Mouse (Mus musculus): ENCODE measurements around the gene Fam187a. TPM values are rescaled to one million over a fixed set of nuclear protein-coding genes. Genes with fewer than 3 reads are reported as not detected.

Fam187a gene
- polyA plus RNA-seq, 1 experiment from 2014 or later = not detected

DNA sequence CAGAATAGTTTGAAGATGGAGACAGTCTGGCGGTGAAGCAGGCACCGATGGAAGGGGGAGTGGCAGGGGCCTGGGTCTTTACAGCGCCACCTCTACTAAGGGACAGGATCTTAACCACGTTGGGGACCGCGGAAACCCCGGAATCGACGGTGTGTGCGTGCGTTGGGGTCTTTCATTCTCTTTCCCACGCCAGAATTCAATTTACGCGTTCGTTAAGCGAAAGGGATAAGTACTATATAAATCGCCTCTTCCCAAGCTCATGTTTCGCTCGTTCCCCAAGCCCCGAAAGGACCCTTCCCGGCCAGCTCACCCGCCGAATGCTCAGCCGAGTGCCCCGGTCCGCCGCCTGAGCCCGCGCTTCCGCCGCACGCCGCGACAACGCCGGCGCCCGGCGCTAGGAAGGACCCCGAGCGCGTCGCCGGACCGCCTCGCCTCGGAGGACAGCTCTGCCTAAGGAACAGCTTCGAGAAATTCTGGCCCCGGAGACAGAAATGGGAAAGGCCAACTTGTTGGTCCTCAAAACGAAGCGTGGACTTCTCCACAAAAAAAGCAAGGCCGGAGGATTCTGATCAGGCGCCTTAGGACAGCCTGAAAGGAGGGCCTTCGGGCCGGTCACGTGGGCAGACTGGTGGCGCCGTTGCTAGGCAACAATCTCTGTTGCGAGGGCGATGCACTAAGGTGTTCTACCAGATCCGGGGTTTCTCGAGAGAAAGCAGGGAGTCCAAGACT is 4.2 kb upstream of the Fam187a start, which contains the start of the genes Eftud2 and Ccdc103:
Gene Eftud2, minus strand, starts transcription at position 401 of the 729 bp plus-strand sequence.
Gene Ccdc103, plus strand, starts transcription at position 620 of the 729 bp plus-strand sequence.
- H3K4me3 ChIP-seq (ENCODE audit: inconsistent target) = peak within 1 kb of the TSS; percentile 99

DNA sequence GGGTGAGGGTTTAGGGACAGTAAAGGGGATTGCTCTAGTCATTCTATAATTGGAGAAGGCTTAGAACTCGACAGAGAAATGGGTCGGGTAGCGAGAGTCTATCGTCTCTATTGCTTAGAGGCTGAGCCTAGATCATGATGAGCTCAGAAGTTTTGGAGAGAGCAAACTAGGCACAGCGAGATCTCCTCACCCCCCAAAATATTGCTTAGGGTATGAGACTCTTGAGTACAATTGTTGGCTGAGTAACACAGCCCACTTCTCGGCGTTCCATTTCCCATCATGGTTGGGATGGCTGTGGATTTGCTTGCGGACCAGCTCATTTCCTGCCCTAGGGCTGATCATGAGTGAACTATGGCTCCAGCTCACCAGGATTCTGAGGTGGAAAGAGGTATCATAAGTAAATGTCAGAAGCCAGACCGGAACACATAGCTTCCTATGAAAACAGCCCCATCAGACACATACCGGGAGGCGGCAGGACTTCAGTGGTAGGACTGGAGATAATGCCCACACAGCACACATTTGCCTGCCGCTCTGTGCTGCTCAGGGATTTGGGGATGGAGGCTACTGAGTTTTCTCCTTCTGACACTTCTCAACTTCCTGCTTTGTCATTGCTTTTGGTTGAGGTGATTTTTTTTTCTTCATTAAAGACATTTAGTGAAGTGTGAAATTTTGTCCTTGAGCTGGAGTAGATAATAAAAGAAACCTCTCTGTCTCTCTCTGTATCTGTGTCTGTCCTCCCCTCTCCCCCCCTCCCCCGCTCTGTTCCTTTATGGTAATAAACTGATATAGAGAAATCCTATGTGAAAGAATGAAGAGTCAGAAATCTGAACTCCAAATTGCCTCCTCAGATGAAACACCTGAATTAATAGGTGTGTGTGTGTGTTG is 3.4 kb upstream of the Fam187a start:
- Histone ChIP-seq H3K4me3 (ENCODE audit: inconsistent target) (peak overlapping the region; percentile 36), H3K79me2 (ENCODE audit: inconsistent target) (peaks cover 24% of the 10 kb centered on the region), H3K27ac (peak overlapping the region; percentile 82), H3K36me3 (ENCODE audit: inconsistent target) (peaks cover 10% of the 10 kb centered on the region; the same call in 1 of the 2 replicates)
- WGBS (ENCODE audit: missing documents) = 17% methylated on average over 13 of the region's 13 CpGs

More for the DNA sequence above, 4.2 kb upstream of the Fam187a start, which contains the start of the genes Eftud2 and Ccdc103:
- Histone ChIP-seq H3K27ac (peak within 1 kb of the TSS; percentile 82), H3K36me3 (ENCODE audit: inconsistent target) (peaks cover 10% of the 10 kb centered on the region; the same call in 1 of the 2 replicates), H3K79me2 (ENCODE audit: inconsistent target) (peaks cover 24% of the 10 kb centered on the region)
- under 1% methylated on average over 62 of the region's 62 CpGs for WGBS (ENCODE audit: missing documents)

DNA sequence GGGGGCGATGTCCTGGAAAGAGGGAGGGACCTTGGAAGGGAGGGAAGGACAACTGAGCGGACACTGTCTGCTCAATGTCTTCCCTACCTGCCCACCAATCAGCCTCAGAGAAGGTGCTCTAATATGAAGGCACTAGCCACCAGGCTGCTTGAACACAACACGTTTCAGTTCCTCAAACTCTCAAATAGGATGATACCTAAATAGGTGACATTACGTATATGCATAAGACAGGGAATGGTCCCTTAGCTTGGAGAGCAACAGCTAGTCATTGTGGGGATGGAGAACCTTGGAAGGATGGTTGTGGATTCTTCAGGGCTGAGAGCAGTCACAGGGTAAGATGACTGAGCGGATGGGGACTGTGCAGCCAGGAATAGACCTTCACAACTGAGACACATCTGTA is 2.5 kb downstream of the Fam187a start:
- Histone ChIP-seq H3K4me3 (ENCODE audit: inconsistent target) (no peak overlapping the region), H3K79me2 (ENCODE audit: inconsistent target) (no peaks in the 10 kb centered on the region), H3K27ac (no peak overlapping the region), H3K36me3 (ENCODE audit: inconsistent target) (no peaks in the 10 kb centered on the region)
- WGBS (ENCODE audit: missing documents) = 76% methylated on average over 5 of the region's 5 CpGs

- Histone ChIP-seq H3K79me2 (ENCODE audit: inconsistent target) (no peaks in the 10 kb centered on the region), H3K27ac (no peak overlapping the region), H3K36me3 (ENCODE audit: inconsistent target) (no peaks in the 10 kb centered on the region), H3K4me3 (ENCODE audit: inconsistent target) (no peak overlapping the region)
- WGBS (ENCODE audit: missing documents) = 63% methylated on average over 3 of the region's 3 CpGs
These were observed 3.2 kb downstream of the Fam187a start for GRCm38 (mm10) chr11:102888135-102888534.

DNA sequence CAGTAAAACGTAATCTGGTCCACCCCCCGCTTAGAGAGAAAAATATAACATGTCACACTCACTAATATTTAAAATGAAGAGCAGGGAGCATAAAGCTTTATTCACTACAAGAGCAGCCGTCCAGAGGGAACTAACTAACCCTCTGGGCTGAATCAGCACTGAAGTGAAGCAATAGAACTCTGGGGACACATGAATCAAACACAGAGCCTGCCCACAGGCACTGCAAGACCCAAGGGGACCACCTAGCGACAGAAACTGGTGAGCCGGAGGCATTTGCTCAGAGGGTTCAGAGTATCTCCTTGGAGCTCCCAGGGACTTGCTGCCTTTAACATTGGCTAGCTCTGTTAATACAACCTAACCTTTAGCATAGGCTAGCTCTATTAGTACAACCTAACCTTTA is 5.1 kb downstream of the Fam187a start:
- H3K36me3 ChIP-seq (ENCODE audit: inconsistent target) = no peaks in the 10 kb centered on the region
- H3K27ac ChIP-seq = no peak overlapping the region
- H3K79me2 ChIP-seq (ENCODE audit: inconsistent target) = no peaks in the 10 kb centered on the region
- no peak overlapping the region for H3K4me3 ChIP-seq (ENCODE audit: inconsistent target)
- WGBS (ENCODE audit: missing documents) = 90% methylated on average over 5 of the region's 5 CpGs

DNA sequence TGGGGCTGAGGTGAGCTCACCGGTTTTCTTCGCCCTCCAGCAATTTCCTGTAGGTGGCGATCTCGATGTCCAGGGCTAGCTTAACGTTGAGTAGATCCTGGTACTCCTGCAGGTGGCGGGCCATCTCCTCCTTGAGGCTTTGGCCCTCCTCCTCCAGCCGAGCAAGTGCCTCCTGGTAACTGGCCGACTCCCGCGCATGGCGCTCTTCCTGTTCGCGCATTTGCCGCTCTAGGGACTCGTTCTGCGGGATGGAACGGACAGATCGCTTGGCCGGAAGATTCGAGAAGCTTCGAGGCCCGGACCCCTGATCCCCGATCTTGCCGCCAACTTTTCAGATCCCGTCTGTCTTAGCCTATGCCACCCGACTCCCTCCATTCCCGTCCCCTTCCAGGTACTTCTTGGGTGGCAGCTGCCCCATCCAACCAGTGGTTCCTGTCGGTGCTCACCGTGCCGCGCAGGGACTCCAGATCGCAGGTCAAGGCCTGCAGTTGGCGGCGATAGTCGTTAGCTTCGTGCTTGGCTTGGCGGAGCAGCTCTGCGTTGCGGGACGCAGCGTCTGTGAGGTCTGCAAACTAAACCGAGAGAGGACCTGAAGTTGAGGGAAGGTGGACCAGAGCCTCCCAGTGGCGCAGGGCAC is 8.2 kb downstream of the Fam187a start:
- no peak overlapping the region for H3K27ac ChIP-seq
- H3K36me3 ChIP-seq (ENCODE audit: inconsistent target) = no peaks in the 10 kb centered on the region
- H3K79me2 ChIP-seq (ENCODE audit: inconsistent target) = no peaks in the 10 kb centered on the region
- 6% methylated on average over 43 of the region's 43 CpGs for WGBS (ENCODE audit: missing documents)
- no peak overlapping the region for H3K4me3 ChIP-seq (ENCODE audit: inconsistent target)

- H3K79me2 ChIP-seq (ENCODE audit: inconsistent target) = no peaks in the 10 kb centered on the region
- 92% methylated on average over 4 of the region's 4 CpGs for WGBS (ENCODE audit: missing documents)
- no peak overlapping the region for H3K4me3 ChIP-seq (ENCODE audit: inconsistent target)
- no peaks in the 10 kb centered on the region for H3K36me3 ChIP-seq (ENCODE audit: inconsistent target)
- no peak overlapping the region for H3K27ac ChIP-seq
These were observed 9.7 kb downstream of the Fam187a start for GRCm38 (mm10) chr11:102894716-102895115.

DNA sequence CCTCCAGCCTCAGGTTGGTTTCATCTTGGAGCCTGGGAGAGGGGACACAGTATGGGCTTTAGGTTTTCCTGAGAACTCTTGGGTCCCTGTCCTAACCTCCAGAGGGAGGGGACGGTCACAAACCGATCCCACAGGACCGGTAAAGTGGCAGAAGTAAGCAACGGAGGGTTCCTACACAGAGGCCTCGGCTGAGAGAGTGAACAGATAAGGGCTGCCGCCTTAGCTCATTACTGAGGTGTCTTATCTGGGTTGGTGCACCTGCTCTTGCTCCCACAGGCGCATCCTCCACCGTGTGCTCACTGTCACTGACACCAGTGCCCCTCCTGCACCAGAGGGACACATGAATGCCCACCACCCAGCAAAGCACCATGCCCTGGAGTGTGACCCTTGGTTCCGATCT is 10.8 kb downstream of the Fam187a start:
- 94% methylated on average over 8 of the region's 9 CpGs for WGBS (ENCODE audit: missing documents)
- Histone ChIP-seq H3K36me3 (ENCODE audit: inconsistent target) (no peaks in the 10 kb centered on the region), H3K79me2 (ENCODE audit: inconsistent target) (no peaks in the 10 kb centered on the region), H3K4me3 (ENCODE audit: inconsistent target) (no peak overlapping the region), H3K27ac (no peak overlapping the region)

- H3K36me3 ChIP-seq (ENCODE audit: inconsistent target) = no peaks in the 10 kb centered on the region
- H3K4me3 ChIP-seq (ENCODE audit: inconsistent target) = no peak overlapping the region
- no peaks in the 10 kb centered on the region for H3K79me2 ChIP-seq (ENCODE audit: inconsistent target)
- 88% methylated on average over 20 of the region's 20 CpGs for WGBS (ENCODE audit: missing documents)
- no peak overlapping the region for H3K27ac ChIP-seq
These were observed 11.7 kb downstream of the Fam187a start for GRCm38 (mm10) chr11:102896641-102897040.

DNA sequence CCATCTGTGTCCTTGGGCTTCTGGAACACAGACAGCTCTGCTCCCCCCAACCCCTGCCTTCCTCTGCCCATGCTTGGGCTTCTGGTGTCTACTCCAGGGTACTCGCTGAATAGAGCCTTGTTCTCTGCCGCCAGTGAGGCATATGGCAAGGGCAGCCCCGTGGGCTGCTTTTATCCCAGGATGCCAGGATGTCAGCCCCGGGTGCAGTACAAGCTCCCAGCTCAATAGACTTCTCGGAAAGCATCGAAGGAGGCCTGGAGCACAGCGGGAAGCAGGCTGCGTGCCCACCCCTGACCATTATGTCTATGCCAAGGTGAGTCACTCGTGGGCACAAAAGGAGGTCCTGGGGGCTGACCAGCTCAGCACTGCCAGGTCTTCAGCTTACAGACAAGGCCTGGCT is 13.4 kb downstream of the Fam187a start:
- Histone ChIP-seq H3K79me2 (ENCODE audit: inconsistent target) (no peaks in the 10 kb centered on the region), H3K4me3 (ENCODE audit: inconsistent target) (no peak overlapping the region), H3K36me3 (ENCODE audit: inconsistent target) (no peaks in the 10 kb centered on the region), H3K27ac (no peak overlapping the region)
- WGBS (ENCODE audit: missing documents) = 90% methylated on average over 9 of the region's 9 CpGs

- Histone ChIP-seq H3K79me2 (ENCODE audit: inconsistent target) (no peaks in the 10 kb centered on the region), H3K4me3 (ENCODE audit: inconsistent target) (no peak within 1 kb of the TSS), H3K27ac (no peak within 1 kb of the TSS), H3K36me3 (ENCODE audit: inconsistent target) (no peaks in the 10 kb centered on the region)
- WGBS (ENCODE audit: missing documents) = 13% methylated on average over 7 of the region's 7 CpGs
These were observed 15.8 kb downstream of the Fam187a start, which contains the start of gene Gfap for GRCm38 (mm10) chr11:102900763-102901162. Gene Gfap (minus strand): TSS chr11:102900912.

DNA sequence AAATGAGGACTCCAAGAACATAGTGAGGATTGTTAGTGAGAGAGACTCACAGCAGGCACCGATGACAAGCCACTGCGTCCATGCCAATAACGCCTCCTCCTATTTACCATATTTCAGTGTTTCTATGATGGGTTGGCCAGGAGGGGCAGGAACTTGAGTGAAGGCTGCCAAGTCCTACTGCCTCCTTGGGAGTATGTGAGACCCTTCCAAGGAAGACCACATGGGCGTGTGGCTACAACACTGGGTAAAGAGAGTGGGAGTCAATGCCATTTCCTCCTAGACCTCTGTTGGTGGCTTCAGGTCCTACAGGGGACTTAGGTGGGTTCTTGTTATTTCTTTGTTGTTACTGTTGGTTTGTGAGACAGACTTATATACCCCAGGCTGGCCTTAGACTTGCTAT is 16.2 kb downstream of the Fam187a start:
- no peak overlapping the region for H3K27ac ChIP-seq
- WGBS (ENCODE audit: missing documents) = 68% methylated on average over 4 of the region's 4 CpGs

GRCm38 (mm10) chr11:102902107-102902506 is 17.1 kb downstream of the Fam187a start:
- H3K36me3 ChIP-seq (ENCODE audit: inconsistent target) = no peaks in the 10 kb centered on the region
- WGBS (ENCODE audit: missing documents) = 88% methylated on average over 5 of the region's 5 CpGs

More for the DNA sequence above, 16.2 kb downstream of the Fam187a start:
- H3K4me3 ChIP-seq (ENCODE audit: inconsistent target) = no peak overlapping the region
- no peaks in the 10 kb centered on the region for H3K36me3 ChIP-seq (ENCODE audit: inconsistent target)
- H3K79me2 ChIP-seq (ENCODE audit: inconsistent target) = no peaks in the 10 kb centered on the region

GRCm38 (mm10) chr11:102903654-102904053 is 18.7 kb downstream of the Fam187a start:
- 92% methylated on average over 7 of the region's 7 CpGs for WGBS (ENCODE audit: missing documents)
- Histone ChIP-seq H3K36me3 (ENCODE audit: inconsistent target) (0 out of 2 replicates have a peak, but pooled peaks cover 5% of the 10 kb centered on the region), H3K27ac (no peak overlapping the region)

More at GRCm38 (mm10) chr11:102902107-102902506, 17.1 kb downstream of the Fam187a start:
- H3K27ac ChIP-seq = no peak overlapping the region
- H3K4me3 ChIP-seq (ENCODE audit: inconsistent target) = no peak overlapping the region
- H3K79me2 ChIP-seq (ENCODE audit: inconsistent target) = no peaks in the 10 kb centered on the region

More at GRCm38 (mm10) chr11:102903654-102904053, 18.7 kb downstream of the Fam187a start:
- H3K4me3 ChIP-seq (ENCODE audit: inconsistent target) = no peak overlapping the region
- H3K79me2 ChIP-seq (ENCODE audit: inconsistent target) = no peaks in the 10 kb centered on the region

Data from macrophage (primary cell).